ENCODE assay signal across 19 mouse cellular contexts in the genomic region with DNA sequence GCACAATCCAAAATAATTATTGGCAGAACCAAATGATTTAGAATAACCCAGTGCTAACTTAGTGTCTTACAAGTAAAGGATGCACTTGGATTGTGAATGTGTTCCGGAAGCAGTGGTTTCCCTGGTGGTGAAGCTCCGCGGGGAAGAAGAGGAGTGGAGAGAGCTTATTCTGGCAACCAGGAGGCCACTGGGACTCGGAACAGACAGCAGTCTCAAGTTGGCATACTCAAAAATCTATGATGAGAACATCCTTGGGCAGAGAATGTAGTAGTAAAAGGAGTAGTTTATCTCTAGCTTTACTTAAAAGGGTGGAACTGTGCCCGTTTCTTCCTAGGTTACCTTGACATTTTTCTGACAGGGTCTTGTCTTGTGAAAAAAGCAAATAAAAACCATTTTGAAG. TPM values are rescaled to one million over a fixed set of nuclear protein-coding genes. Genes with fewer than 3 reads are reported as not detected.
DNase-seq lines count a peak whose midpoint lies in the region; ATAC-seq lines count a peak whose summit lies in the region.
"Had no signal": no experiment of that assay in that cellular context is flagged by ENCODE, and none has a peak within 500 bp of the region (broad histone marks: within the 10 kb centered on the region; RNA-seq: fewer than 3 reads in every experiment).

No protein-coding gene starts in this region.

- peak; percentile 48 to 81 for DNase-seq in adrenal gland, adult (ENCODE audit: inconsistent age in 2 of 2, low spot score in 1 of 2)
- no peak for DNase-seq in adrenal gland, postnatal 10 days
- no peak for DNase-seq in frontal cortex, postnatal 10 days (ENCODE audit: low spot score in 2 of 2)
- DNase-seq in ovary, postnatal 36 days (ENCODE audit: low spot score): peak; percentile 5
- no peak for DNase-seq in ovary, adult 18-20 months (ENCODE audit: low spot score)
- DNase-seq: adrenal gland, postnatal 14 days; B cell, adult 2 months; cerebellum, adult 11 months; cerebellum, adult 18-20 months; cerebellum, adult 8-10 months; cerebellum, adult 9-11 months; cerebellum, postnatal 14 days; cerebellum, postnatal 36 days; embryo, embryonic 11 days had no signal

- ATAC-seq in frontal cortex, adult (ENCODE audit: low TSS enrichment): peak; percentile 36; the same call in 1 of the 2 replicates
- ATAC-seq: CD4-positive, CD25-positive, alpha-beta regulatory T cell, adult 4 months; forebrain, embryonic 14.5 days; forebrain, embryonic 16.5 days; Patski had no signal

RNA-seq across cellular contexts. Expression of a gene that starts 17.8 kb away (rescaled TPM):
- 10 to 100 TPM; 54.5 to 67.9 TPM for total RNA-seq in adrenal gland, postnatal 10 days (2021)

Comparison
In these comparisons a context has a peak if more than half of its experiments do, and no peak if none do; other contexts are left out.
1. DNase-seq: peak in adrenal gland, adult (2 of 2) and ovary, postnatal 36 days (single experiment); none in adrenal gland, postnatal 10 days (single experiment), frontal cortex, postnatal 10 days (0 of 2) and ovary, adult 18-20 months (single experiment).